Mouse (Mus musculus) CD8-positive naive resting alpha-beta T cell, adult 2 months (primary cell): ENCODE data around the gene T2.
A peak's percentile ranks its signal among the peaks of the same experiment; 100 is the strongest.

Source experiments
- DNase-seq, 2 experiments: peaks; one replicate each; pipeline ENCODE4 v3.0.0; 2022; ENCODE audit warnings: low read depth in 2 of 2, low spot score in 2 of 2

Gene T2

DNA sequence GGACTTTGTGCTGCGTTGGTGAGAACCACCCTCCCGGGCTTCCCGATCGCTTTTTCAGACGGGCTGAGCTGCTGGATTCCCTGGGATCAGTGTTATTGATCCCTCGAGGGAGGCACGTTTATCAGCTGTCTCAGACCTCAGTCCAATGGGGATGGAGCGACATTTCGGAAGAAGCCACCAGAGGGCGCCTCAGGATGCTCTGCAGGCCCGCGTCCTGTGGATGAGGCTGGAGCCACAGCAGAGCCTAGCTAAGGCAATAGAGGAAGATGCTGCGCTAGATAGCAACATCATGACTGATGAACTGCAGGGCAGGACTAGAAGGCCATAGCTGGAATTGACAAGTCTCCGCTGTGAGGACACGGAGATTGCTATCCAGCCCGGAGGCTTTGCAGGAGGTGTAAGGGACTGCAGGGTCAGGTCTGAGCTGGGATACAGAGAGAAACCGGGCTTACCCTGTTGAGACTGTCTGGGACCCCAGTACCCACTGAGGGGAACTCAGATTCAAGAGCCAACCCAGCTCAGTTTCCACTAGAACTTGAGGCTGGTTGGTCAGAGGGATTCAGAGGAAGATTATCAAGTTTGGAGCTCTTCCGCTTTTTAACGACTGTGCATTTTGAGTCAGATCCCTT lies 113.0 kb downstream of the T2 start:
- DNase-seq: peak; percentile 50 to 65
